ENCODE assay signal across 26 mouse cellular contexts in genomic region chr13:76304201-76304600, GRCm38 (mm10). TPM values are rescaled to one million over a fixed set of nuclear protein-coding genes. Genes with fewer than 3 reads are reported as not detected.
DNase-seq lines count a peak whose midpoint lies in the region; TF ChIP-seq lines count a peak whose summit lies in the region.
"Had no signal": no experiment of that assay in that cellular context is flagged by ENCODE, and none has a peak within 500 bp of the region (broad histone marks: within the 10 kb centered on the region; RNA-seq: fewer than 3 reads in every experiment).

No protein-coding gene starts in this region.

- no peaks in the 10 kb centered on the region for H3K27me3 ChIP-seq in cerebellum, adult 2 months (ENCODE audit: control insufficient read depth, insufficient read depth, low read length)
- H3K27me3 ChIP-seq: embryonic facial prominence, embryonic 12.5 days; forebrain, embryonic 15.5 days; heart, embryonic 12.5 days had no signal

- H3K4me3 ChIP-seq in cerebellum, adult 2 months (replicated peaks; ENCODE audit: insufficient read depth, low read depth, low read length): no peak overlapping the region
- H3K4me3 ChIP-seq in layer of hippocampus, adult 2 months: no peak overlapping the region
- H3K4me3 ChIP-seq: embryonic facial prominence, embryonic 12.5 days; forebrain, embryonic 15.5 days; gastrocnemius, adult 2 months; heart, embryonic 12.5 days had no signal

- DNase-seq in cerebellum, adult 2 months: peak; percentile 41 to 49
- no peak for DNase-seq in cerebellum, postnatal 4 days (ENCODE audit: low spot score in 2 of 2)
- DNase-seq in layer of hippocampus, adult 2 months (ENCODE audit: low spot score in 2 of 2): no peak
- no peak for DNase-seq in layer of hippocampus, adult 8-10 months (ENCODE audit: low spot score in 2 of 2)
- peak; percentile 57 for DNase-seq in cerebellum, adult 9-11 months
- no peak for DNase-seq in kidney, postnatal 14 days
- DNase-seq in heart, postnatal 14 days: no peak
- DNase-seq: adrenal gland, postnatal 14 days; gastrocnemius, adult 2 months; gastrocnemius, postnatal 25 days; heart, postnatal 36 days; kidney, adult 11 months had no signal

- H3K4me1 ChIP-seq in cerebellum, adult 2 months (ENCODE audit: control insufficient read depth, insufficient read depth, low read length): peaks cover 27% of the 10 kb centered on the region; the same call in 1 of the 2 replicates
- H3K4me1 ChIP-seq: embryonic facial prominence, embryonic 12.5 days; heart, embryonic 12.5 days had no signal

- peak overlapping the region; percentile 70 for H3K27ac ChIP-seq in cerebellum, adult 2 months (ENCODE audit: insufficient read depth, low read length)
- H3K27ac ChIP-seq in layer of hippocampus, adult 2 months: peak overlapping the region; percentile 20
- H3K27ac ChIP-seq: embryonic facial prominence, embryonic 12.5 days; forebrain, embryonic 15.5 days; gastrocnemius, adult 2 months had no signal

- TF ChIP-seq POLR2A in cerebellum, adult 2 months (IDR thresholded peaks at IDR 0.05; ENCODE audit: borderline replicate concordance, insufficient read depth, low read length): no peak

- TF ChIP-seq CTCF in cerebellum, adult 2 months (IDR thresholded peaks at IDR 0.05; ENCODE audit: borderline replicate concordance, insufficient read depth, low read depth, low read length): no peak
- TF ChIP-seq CTCF in layer of hippocampus, adult 2 months (conservative IDR thresholded peaks at IDR 0.05): no peak

- intact Hi-C loops in heart, postnatal 14 days (cut with DNase I): loop anchor here (10.0 kb wide), 1 partner anchor 89 kb away; no protein-coding TSS in a partner anchor

- WGBS in cerebellum, adult 2 months: 33% methylated on average over 1 of the region's 1 CpGs

RNA-seq across cellular contexts. Expression of gene Fam81b, which starts 0.7 kb away (rescaled TPM):
- 0.11 and 0.44 TPM in 2 replicates for polyA plus RNA-seq in cerebellum, adult 2 months (2012; rRNA removed)
- under 1 TPM in 1 of 2 experiments, not detected in 1; 0.31 TPM for total RNA-seq in layer of hippocampus, adult 2 months (2021)
- not detected for total RNA-seq in layer of hippocampus, adult 8-10 months (2022)
- total RNA-seq in heart, postnatal 14 days (2021): not detected
- total RNA-seq: adrenal gland, adult 18-20 months; adrenal gland, postnatal 14 days; common myeloid progenitor, adult 5-6 weeks; gastrocnemius, postnatal 25 days; granulocyte monocyte progenitor cell, adult 5-6 weeks; heart, adult 8-10 months; heart, postnatal 36 days; MEL had no signal
- polyA plus RNA-seq: activated CD4-positive, CD25-positive, alpha-beta regulatory T cell, adult 4 months; C2C12; embryonic facial prominence, embryonic 12.5 days; forebrain, embryonic 11.5 days; heart, embryonic 12.5 days; heart, embryonic 16.5 days; intestine, embryonic 14.5 days; Patski had no signal

Comparison
In these comparisons a context has a peak if more than half of its experiments do, and no peak if none do; other contexts are left out.
1. DNase-seq: peak in cerebellum, adult 2 months (2 of 2) and cerebellum, adult 9-11 months (single experiment); none in cerebellum, postnatal 4 days (0 of 2), layer of hippocampus, adult 2 months (0 of 2), layer of hippocampus, adult 8-10 months (0 of 2), kidney, postnatal 14 days (single experiment) and heart, postnatal 14 days (0 of 2).